Mouse (Mus musculus) C2C12 (cell line): ENCODE measurements around the gene Grik4.

Experiments
- CEBPB ChIP-seq: IDR thresholded peaks from one replicate; pipeline ENCODE4 v1.6.1; 2011; ENCODE audit warnings: low read depth, mild to moderate bottlenecking, control low read depth, moderate library complexity
- CTCF ChIP-seq: IDR thresholded peaks from one replicate; pipeline ENCODE4 v1.5.1; 2011; ENCODE audit not compliant: control insufficient read depth, insufficient read depth, insufficient read length
- MAX ChIP-seq: IDR thresholded peaks from one replicate; pipeline ENCODE4 v1.6.1; 2011; ENCODE audit warnings: mild to moderate bottlenecking, control low read depth
- USF1 ChIP-seq: IDR thresholded peaks from one replicate; pipeline ENCODE4 v1.6.1; 2011; ENCODE audit warnings: low read depth, mild to moderate bottlenecking, control low read depth, moderate library complexity

- TF ChIP-seq USF1, result no peak
- TF ChIP-seq CTCF, result no peak
- no peak for TF ChIP-seq CEBPB
- no peak for TF ChIP-seq MAX
These were observed 475.0 kb downstream of the Grik4 start for GRCm38 (mm10) chr9:42469323-42469722.
